In genomic region chr13:58541620-58542019, GRCm38 (mm10) we compare ENCODE assay signal across 23 mouse cellular contexts.
DNase-seq lines count a peak whose midpoint lies in the region; ATAC-seq and TF ChIP-seq lines count a peak whose summit lies in the region.
"Had no signal": no experiment of that assay in that cellular context is flagged by ENCODE, and none has a peak within 500 bp of the region (broad histone marks: within the 10 kb centered on the region; RNA-seq: fewer than 3 reads in every experiment).

No protein-coding gene starts in this region.

- H3K4me1 ChIP-seq in liver, embryonic 11.5 days (replicated peaks; ENCODE audit: control insufficient read depth, insufficient read depth, low read length): peaks cover 29% of the 10 kb centered on the region
- peaks cover 8% of the 10 kb centered on the region; the same call in 1 of the 2 replicates for H3K4me1 ChIP-seq in liver, postnatal 0 days (ENCODE audit: insufficient read depth)
- H3K4me1 ChIP-seq in liver, embryonic 13.5 days (replicated peaks): peaks cover 75% of the 10 kb centered on the region
- peaks cover 63% of the 10 kb centered on the region for H3K4me1 ChIP-seq in liver, embryonic 15.5 days (replicated peaks)
- H3K4me1 ChIP-seq in midbrain, embryonic 15.5 days: peaks cover 27% of the 10 kb centered on the region
- H3K4me1 ChIP-seq: embryonic facial prominence, embryonic 15.5 days had no signal

- H3K4me3 ChIP-seq in liver, embryonic 11.5 days (ENCODE audit: low read depth, low read length): no peak overlapping the region
- H3K4me3 ChIP-seq in liver, postnatal 0 days (ENCODE audit: low read depth, low read length): no peak overlapping the region
- H3K4me3 ChIP-seq in liver, embryonic 13.5 days (replicated peaks): no peak overlapping the region
- H3K4me3 ChIP-seq in liver, embryonic 15.5 days (replicated peaks): no peak overlapping the region
- H3K4me3 ChIP-seq in midbrain, embryonic 15.5 days: no peak overlapping the region
- H3K4me3 ChIP-seq: embryonic facial prominence, embryonic 13.5 days; embryonic facial prominence, embryonic 15.5 days; forebrain, embryonic 10.5 days; forebrain, embryonic 12.5 days had no signal

- no peak overlapping the region for H3K4me2 ChIP-seq in liver, embryonic 11.5 days
- H3K4me2 ChIP-seq in liver, postnatal 0 days (ENCODE audit: low read depth, low read length): no peak overlapping the region
- H3K4me2 ChIP-seq in liver, embryonic 13.5 days: no peak overlapping the region
- no peak overlapping the region for H3K4me2 ChIP-seq in liver, embryonic 15.5 days
- H3K4me2 ChIP-seq in midbrain, embryonic 15.5 days: no peak overlapping the region
- H3K4me2 ChIP-seq: embryonic facial prominence, embryonic 13.5 days; embryonic facial prominence, embryonic 15.5 days; forebrain, embryonic 12.5 days had no signal

- H3K36me3 ChIP-seq in liver, embryonic 11.5 days (ENCODE audit: control insufficient read depth, insufficient read depth, low read length): no peaks in the 10 kb centered on the region
- H3K36me3 ChIP-seq in liver, postnatal 0 days (replicated peaks; ENCODE audit: insufficient read depth, low read length): no peaks in the 10 kb centered on the region
- H3K36me3 ChIP-seq in liver, embryonic 13.5 days: no peaks in the 10 kb centered on the region
- no peaks in the 10 kb centered on the region for H3K36me3 ChIP-seq in liver, embryonic 15.5 days (replicated peaks)
- H3K36me3 ChIP-seq in midbrain, embryonic 15.5 days (replicated peaks): no peaks in the 10 kb centered on the region
- H3K36me3 ChIP-seq: embryonic facial prominence, embryonic 13.5 days; embryonic facial prominence, embryonic 15.5 days; forebrain, embryonic 10.5 days; forebrain, embryonic 12.5 days had no signal

- no peak for TF ChIP-seq CTCF in liver, postnatal 0 days (IDR thresholded peaks at IDR 0.05; ENCODE audit: low read depth)

- ATAC-seq in liver, embryonic 11.5 days (replicated peaks; ENCODE audit: low FRiP score): no peak
- ATAC-seq in liver, postnatal 0 days: no peak
- ATAC-seq in liver, embryonic 13.5 days (ENCODE audit: low read depth): no peak
- ATAC-seq in liver, embryonic 15.5 days (ENCODE audit: insufficient read depth): no peak
- ATAC-seq in midbrain, embryonic 15.5 days (replicated peaks): no peak
- ATAC-seq: activated CD4-positive, CD25-positive, alpha-beta regulatory T cell, adult 4 months; forebrain, embryonic 14.5 days; forebrain, embryonic 16.5 days; Patski had no signal

- no peaks in the 10 kb centered on the region for H3K9me3 ChIP-seq in liver, embryonic 11.5 days (ENCODE audit: control insufficient read depth, low read length)
- no peaks in the 10 kb centered on the region for H3K9me3 ChIP-seq in liver, postnatal 0 days (ENCODE audit: low read length)
- no peaks in the 10 kb centered on the region for H3K9me3 ChIP-seq in liver, embryonic 13.5 days (replicated peaks)
- H3K9me3 ChIP-seq in liver, embryonic 15.5 days (replicated peaks): no peaks in the 10 kb centered on the region
- no peaks in the 10 kb centered on the region for H3K9me3 ChIP-seq in midbrain, embryonic 15.5 days
- H3K9me3 ChIP-seq: embryonic facial prominence, embryonic 13.5 days; embryonic facial prominence, embryonic 15.5 days; forebrain, embryonic 12.5 days had no signal

- 77% methylated on average over 4 of the region's 4 CpGs for WGBS in liver, embryonic 11.5 days
- 68% methylated on average over 4 of the region's 4 CpGs for WGBS in liver, postnatal 0 days (ENCODE audit: insufficient replicate concordance)
- 59% methylated on average over 4 of the region's 4 CpGs for WGBS in liver, embryonic 13.5 days (ENCODE audit: insufficient replicate concordance)
- WGBS in liver, embryonic 15.5 days (ENCODE audit: insufficient replicate concordance): 57% methylated on average over 4 of the region's 4 CpGs
- 79% methylated on average over 4 of the region's 4 CpGs for WGBS in midbrain, embryonic 15.5 days

- H3K9ac ChIP-seq in liver, embryonic 11.5 days (ENCODE audit: low read depth, low read length): no peak overlapping the region
- H3K9ac ChIP-seq in liver, postnatal 0 days (replicated peaks): no peak overlapping the region
- no peak overlapping the region for H3K9ac ChIP-seq in liver, embryonic 13.5 days
- H3K9ac ChIP-seq in liver, embryonic 15.5 days: no peak overlapping the region
- no peak overlapping the region for H3K9ac ChIP-seq in midbrain, embryonic 15.5 days
- H3K9ac ChIP-seq: embryonic facial prominence, embryonic 13.5 days; embryonic facial prominence, embryonic 15.5 days; forebrain, embryonic 12.5 days had no signal

- no peak for DNase-seq in liver, embryonic 11.5 days (ENCODE audit: low spot score)
- DNase-seq in liver, postnatal 0 days: no peak
- DNase-seq in 3T3-L1 (ENCODE audit: low read depth, low spot score): peak; percentile 52
- no peak for DNase-seq in liver, embryonic 13.5 days
- DNase-seq in cerebellum, postnatal 14 days: no peak
- DNase-seq: adrenal gland, postnatal 10 days; adrenal gland, postnatal 25 days; cerebellum, adult 11 months; cerebellum, adult 18-20 months; cerebellum, adult 8-10 months; cerebellum, postnatal 10 days; cerebellum, postnatal 36 days; embryo, embryonic 11 days had no signal

- no peaks in the 10 kb centered on the region for H3K27me3 ChIP-seq in liver, embryonic 11.5 days (replicated peaks; ENCODE audit: control insufficient read depth, insufficient read depth, low read length)
- no peaks in the 10 kb centered on the region for H3K27me3 ChIP-seq in liver, postnatal 0 days (ENCODE audit: insufficient read depth, low read length)
- 0 out of 2 replicates have a peak, but pooled peaks cover 4% of the 10 kb centered on the region for H3K27me3 ChIP-seq in liver, embryonic 13.5 days
- H3K27me3 ChIP-seq in liver, embryonic 15.5 days: peaks cover 5% of the 10 kb centered on the region; the same call in 1 of the 2 replicates
- no peaks in the 10 kb centered on the region for H3K27me3 ChIP-seq in midbrain, embryonic 15.5 days (replicated peaks)
- H3K27me3 ChIP-seq: embryonic facial prominence, embryonic 13.5 days; embryonic facial prominence, embryonic 15.5 days; forebrain, embryonic 12.5 days had no signal

- no peak for TF ChIP-seq EP300 in liver, postnatal 0 days (IDR thresholded peaks at IDR 0.05; ENCODE audit: low read depth)

- H3K27ac ChIP-seq in liver, embryonic 11.5 days (ENCODE audit: low read depth, low read length): peak overlapping the region; percentile 87; the same call in 1 of the 2 replicates
- H3K27ac ChIP-seq in liver, postnatal 0 days (ENCODE audit: low read depth): no peak overlapping the region
- H3K27ac ChIP-seq in liver, embryonic 13.5 days: peak overlapping the region; percentile 84
- 0 out of 2 replicates have a peak overlapping the region, but pooled peaks have one; percentile 87 for H3K27ac ChIP-seq in liver, embryonic 15.5 days (replicated peaks)
- no peak overlapping the region for H3K27ac ChIP-seq in midbrain, embryonic 15.5 days
- H3K27ac ChIP-seq: embryonic facial prominence, embryonic 13.5 days; embryonic facial prominence, embryonic 15.5 days; forebrain, embryonic 12.5 days had no signal

Comparison
In these comparisons a context has a peak if more than half of its experiments do, and no peak if none do; other contexts are left out.
1. H3K27ac ChIP-seq: peak in liver, embryonic 11.5 days (single experiment), liver, embryonic 13.5 days (single experiment) and liver, embryonic 15.5 days (single experiment); none in liver, postnatal 0 days (single experiment) and midbrain, embryonic 15.5 days (single experiment).